Mouse (Mus musculus): ENCODE data around the gene Prf1. TPM values are rescaled to one million over a fixed set of nuclear protein-coding genes. Genes with fewer than 3 reads are reported as not detected.

Gene Prf1
- polyA plus RNA-seq, 1 experiment: 0.10 TPM

- DNase-seq (ENCODE audit: extremely low spot score in 1 of 2, low spot score in 1 of 2): peak in 1 of 2 experiments; percentile 92
Observed at GRCm38 (mm10) chr10:61336137-61336536, 38.5 kb downstream of the Prf1 start.

GRCm38 (mm10) chr10:61336592-61336991, 39.0 kb downstream of the Prf1 start:
- no peak for DNase-seq (ENCODE audit: extremely low spot score in 1 of 2, low spot score in 1 of 2)

GRCm38 (mm10) chr10:61337665-61338064, 40.0 kb downstream of the Prf1 start:
- DNase-seq (ENCODE audit: extremely low spot score in 1 of 2, low spot score in 1 of 2): peak in 1 of 2 experiments; percentile 26

GRCm38 (mm10) chr10:61339216-61339615, 41.6 kb downstream of the Prf1 start:
- no peak for DNase-seq (ENCODE audit: extremely low spot score in 1 of 2, low spot score in 1 of 2)

GRCm38 (mm10) chr10:61340247-61340646, 42.6 kb downstream of the Prf1 start:
- DNase-seq (ENCODE audit: extremely low spot score in 1 of 2, low spot score in 1 of 2): no peak

GRCm38 (mm10) chr10:61341045-61341444, 43.4 kb downstream of the Prf1 start:
- no peak for DNase-seq (ENCODE audit: extremely low spot score in 1 of 2, low spot score in 1 of 2)

GRCm38 (mm10) chr10:61341557-61341956, 43.9 kb downstream of the Prf1 start:
- peak in 1 of 2 experiments; percentile 86 for DNase-seq (ENCODE audit: extremely low spot score in 1 of 2, low spot score in 1 of 2)

GRCm38 (mm10) chr10:61342750-61343149, 45.1 kb downstream of the Prf1 start:
- no peak for DNase-seq (ENCODE audit: extremely low spot score in 1 of 2, low spot score in 1 of 2)

GRCm38 (mm10) chr10:61343950-61344349, 46.3 kb downstream of the Prf1 start:
- DNase-seq (ENCODE audit: extremely low spot score in 1 of 2, low spot score in 1 of 2): peak; percentile 25 to 76

- DNase-seq (ENCODE audit: extremely low spot score in 1 of 2, low spot score in 1 of 2): no peak
Observed at GRCm38 (mm10) chr10:61345179-61345578, 47.5 kb downstream of the Prf1 start.

GRCm38 (mm10) chr10:61346374-61346773, 48.7 kb downstream of the Prf1 start:
- no peak for DNase-seq (ENCODE audit: extremely low spot score in 1 of 2, low spot score in 1 of 2)

GRCm38 (mm10) chr10:61351216-61351615, 53.6 kb downstream of the Prf1 start:
- no peak for DNase-seq (ENCODE audit: extremely low spot score in 1 of 2, low spot score in 1 of 2)

Other genes with a start within 250 kb of the Prf1 start
- gene Pcbd1, start 208.5 kb upstream of the Prf1 start, polyA plus RNA-seq (2012; rRNA removed): 15.0 and 16.0 TPM in 2 replicates
- 35.2 and 40.8 TPM in 2 replicates for gene Sgpl1, start 150.1 kb upstream of the Prf1 start, polyA plus RNA-seq (2012; rRNA removed)
- 3.9 and 4.7 TPM in 2 replicates for gene Tbata, start 125.9 kb upstream of the Prf1 start, polyA plus RNA-seq (2012; rRNA removed)
- 0.38 and 0.50 TPM in 2 replicates for gene Adamts14, start 24.4 kb upstream of the Prf1 start, polyA plus RNA-seq (2012; rRNA removed)
- 11.6 and 13.5 TPM in 2 replicates for gene Pald1, start 85.7 kb downstream of the Prf1 start, polyA plus RNA-seq (2012; rRNA removed)
- gene Nodal, start 120.1 kb downstream of the Prf1 start, polyA plus RNA-seq (2012; rRNA removed): 0.38 and 0.70 TPM in 2 replicates
- gene Eif4ebp2, start 154.8 kb downstream of the Prf1 start, polyA plus RNA-seq (2012; rRNA removed): 27.3 and 28.9 TPM in 2 replicates
- 20.3 and 22.3 TPM in 2 replicates for gene Lrrc20, start 178.0 kb downstream of the Prf1 start, polyA plus RNA-seq (2012; rRNA removed)